Mouse (Mus musculus) CH12.LX (cell line): ENCODE measurements around the gene Rpgrip1. TPM values are rescaled to one million over a fixed set of nuclear protein-coding genes. Genes with fewer than 3 reads are reported as not detected.

Experiments used
- DNase-seq: peaks from one replicate; pipeline ENCODE4 v3.0.0-alpha.2; 2013; ENCODE audit errors: extremely low read depth
- H3K27ac ChIP-seq: 2 replicates; pipeline ENCODE4 v1.5.1; 2012; ENCODE audit warnings: low read depth, mild to moderate bottlenecking, control low read depth, moderate library complexity; ENCODE audit not compliant: insufficient read depth
- H3K27me3 ChIP-seq: replicated peaks from 2 replicates; pipeline ENCODE3; 2012; ENCODE audit warnings: inconsistent platforms
- H3K36me3 ChIP-seq, 2 experiments: replicated peaks in 1 of 2; 2 replicates each; pipeline versions ENCODE3 to v1.6.1; 2012; ENCODE audit warnings: inconsistent platforms in 1 of 2, low read length in 1 of 2, mild to moderate bottlenecking in 1 of 2, mixed read lengths in 1 of 2, moderate library complexity in 1 of 2; ENCODE audit not compliant: control insufficient read depth in 1 of 2, insufficient read depth in 1 of 2
- H3K4me1 ChIP-seq, 2 experiments: 2 replicates each; pipeline ENCODE4 v1.6.1; 2012; ENCODE audit warnings: inconsistent platforms in 1 of 2, moderate library complexity in 1 of 2; ENCODE audit not compliant: insufficient read depth in 2 of 2, control insufficient read depth in 1 of 2
- H3K4me2 ChIP-seq: 2 replicates; pipeline ENCODE4 v1.6.1; 2012; ENCODE audit warnings: low read depth, mild to moderate bottlenecking, control low read depth; ENCODE audit not compliant: poor library complexity, insufficient read depth, severe bottlenecking
- H3K4me3 ChIP-seq, 3 experiments: fragments of 150-350 bp in 1 of 3; sonication (generic) in 1 of 3; replicated peaks in 1 of 3; 2 replicates each; pipeline versions ENCODE3 to v1.5.1; 2011 to 2012; ENCODE audit warnings: low read depth in 2 of 3, low read length in 2 of 3, mild to moderate bottlenecking in 2 of 3, moderate library complexity in 2 of 3, control low read depth in 1 of 3, improper control_type of control experiment in 1 of 3, inconsistent platforms in 1 of 3, mixed read lengths in 1 of 3; ENCODE audit not compliant: poor library complexity in 1 of 3
- H3K79me2 ChIP-seq: replicated peaks from 2 replicates; pipeline ENCODE4 v1.6.1; 2012; ENCODE audit warnings: mild to moderate bottlenecking, moderate library complexity; ENCODE audit not compliant: control insufficient read depth, poor library complexity, insufficient read depth, severe bottlenecking; ENCODE audit errors: extremely low read depth
- H3K9ac ChIP-seq: 2 replicates; pipeline ENCODE4 v1.6.1; 2012; ENCODE audit warnings: low read depth, mild to moderate bottlenecking, control low read depth, moderate library complexity; ENCODE audit not compliant: insufficient read depth
- H3K9me3 ChIP-seq: replicated peaks from 2 replicates; pipeline ENCODE3; 2012; ENCODE audit warnings: low read length, inconsistent platforms, mixed read lengths
- BHLHE40 ChIP-seq: IDR thresholded peaks from 2 replicates; pipeline ENCODE4 v1.6.1; 2011; ENCODE audit warnings: mild to moderate bottlenecking, low read depth, low read length, improper control_type of control experiment
- CHD1 ChIP-seq: IDR thresholded peaks from 2 replicates; pipeline ENCODE4 v1.6.1; 2012; ENCODE audit warnings: low read depth, low read length, improper control_type of control experiment, inconsistent platforms
- CHD2 ChIP-seq: IDR thresholded peaks from 2 replicates; pipeline ENCODE4 v1.6.1; 2011; ENCODE audit warnings: low read length, improper control_type of control experiment
- CTCF ChIP-seq, 2 experiments: IDR thresholded peaks in 1 of 2; conservative IDR thresholded peaks in 1 of 2; 2 replicates each; pipeline ENCODE4 v1.5.1; 2011 to 2012; ENCODE audit warnings: low read depth in 2 of 2, low read length in 2 of 2, improper control_type of control experiment in 1 of 2, inconsistent platforms in 1 of 2, mild to moderate bottlenecking in 1 of 2, moderate library complexity in 1 of 2
- E2F4 ChIP-seq: IDR thresholded peaks from 2 replicates; pipeline ENCODE4 v1.6.1; 2011; ENCODE audit warnings: low read depth, low read length, improper control_type of control experiment; ENCODE audit not compliant: insufficient replicate concordance
- ELF1 ChIP-seq: IDR thresholded peaks from 2 replicates; pipeline ENCODE4 v1.6.1; 2014; ENCODE audit warnings: low read depth, mild to moderate bottlenecking, inconsistent platforms, low read length, improper control_type of control experiment
- EP300 ChIP-seq: IDR thresholded peaks from 2 replicates; pipeline ENCODE4 v1.6.1; 2011; ENCODE audit warnings: low read length, improper control_type of control experiment
- ETS1 ChIP-seq: conservative IDR thresholded peaks from 2 replicates; pipeline ENCODE4 v1.6.1; 2012; ENCODE audit warnings: low read depth, mild to moderate bottlenecking, inconsistent platforms, low read length, improper control_type of control experiment, moderate library complexity
- GABPA ChIP-seq: IDR thresholded peaks from 2 replicates; pipeline ENCODE4 v1.6.1; 2012; ENCODE audit warnings: low read depth, low read length, improper control_type of control experiment, inconsistent platforms; ENCODE audit not compliant: insufficient replicate concordance
- HCFC1 ChIP-seq: IDR thresholded peaks from 2 replicates; pipeline ENCODE4 v1.6.1; 2012; ENCODE audit warnings: low read depth, mild to moderate bottlenecking, inconsistent platforms, low read length, improper control_type of control experiment
- JUN ChIP-seq: IDR thresholded peaks from 2 replicates; pipeline ENCODE4 v1.6.1; 2011; ENCODE audit warnings: low read depth, mild to moderate bottlenecking, low read length, improper control_type of control experiment, moderate library complexity; ENCODE audit not compliant: insufficient read depth
- JUND ChIP-seq: conservative IDR thresholded peaks from 2 replicates; pipeline ENCODE4 v1.6.1; 2011; ENCODE audit warnings: low read depth, low read length, improper control_type of control experiment
- KAT2A ChIP-seq: IDR thresholded peaks from 2 replicates; pipeline ENCODE4 v1.6.1; 2012; ENCODE audit warnings: low read length, improper control_type of control experiment, inconsistent platforms; ENCODE audit not compliant: insufficient replicate concordance
- MAFK ChIP-seq: IDR thresholded peaks from 2 replicates; pipeline ENCODE4 v1.6.1; 2011; ENCODE audit warnings: low read length, improper control_type of control experiment; ENCODE audit not compliant: insufficient replicate concordance
- MAX ChIP-seq: IDR thresholded peaks from 2 replicates; pipeline ENCODE4 v1.6.1; 2011; ENCODE audit warnings: low read length, improper control_type of control experiment
- MAZ ChIP-seq: IDR thresholded peaks from 2 replicates; pipeline ENCODE4 v1.6.1; 2012; ENCODE audit warnings: low read depth, mild to moderate bottlenecking, inconsistent platforms, low read length, improper control_type of control experiment, moderate library complexity
- MEF2A ChIP-seq: IDR thresholded peaks from 2 replicates; pipeline ENCODE4 v1.6.1; 2014; ENCODE audit warnings: low read depth, mild to moderate bottlenecking, inconsistent platforms, low read length, improper control_type of control experiment, borderline replicate concordance
- MXI1 ChIP-seq: IDR thresholded peaks from 2 replicates; pipeline ENCODE4 v1.6.1; 2011; ENCODE audit warnings: mild to moderate bottlenecking, low read depth, low read length, improper control_type of control experiment
- MYC ChIP-seq: IDR thresholded peaks from 2 replicates; pipeline ENCODE4 v1.6.1; 2011; ENCODE audit warnings: low read depth, mild to moderate bottlenecking, improper control_type of control experiment, low read length
- NELFE ChIP-seq: IDR thresholded peaks from 2 replicates; pipeline ENCODE4 v1.6.1; 2011; ENCODE audit warnings: low read depth, low read length, improper control_type of control experiment
- NRF1 ChIP-seq: IDR thresholded peaks from 2 replicates; pipeline ENCODE4 v1.6.1; 2014; ENCODE audit warnings: low read depth, mild to moderate bottlenecking, inconsistent platforms, low read length, improper control_type of control experiment, moderate library complexity
- PAX5 ChIP-seq: IDR thresholded peaks from 2 replicates; pipeline ENCODE4 v1.6.1; 2012; ENCODE audit warnings: low read length, inconsistent platforms, mixed read lengths
- POLR2A ChIP-seq: IDR thresholded peaks from 2 replicates; pipeline ENCODE4 v1.6.1; 2011; ENCODE audit warnings: low read depth, mild to moderate bottlenecking, improper control_type of control experiment, low read length
- POLR2AphosphoS2 ChIP-seq: IDR thresholded peaks from 2 replicates; pipeline ENCODE4 v1.6.1; 2011; ENCODE audit warnings: low read depth, low read length, improper control_type of control experiment
- RAD21 ChIP-seq: IDR thresholded peaks from 2 replicates; pipeline ENCODE4 v1.6.1; 2011; ENCODE audit warnings: low read depth, mild to moderate bottlenecking, low read length, improper control_type of control experiment, moderate library complexity
- RCOR1 ChIP-seq: conservative IDR thresholded peaks from 2 replicates; pipeline ENCODE4 v1.6.1; 2012; ENCODE audit warnings: low read depth, mild to moderate bottlenecking, inconsistent platforms, low read length, improper control_type of control experiment
- SIN3A ChIP-seq: IDR thresholded peaks from 2 replicates; pipeline ENCODE4 v1.6.1; 2012; ENCODE audit warnings: low read length, improper control_type of control experiment, inconsistent platforms
- SMC3 ChIP-seq: IDR thresholded peaks from 2 replicates; pipeline ENCODE4 v1.6.1; 2011; ENCODE audit warnings: low read depth, low read length, improper control_type of control experiment
- TBP ChIP-seq: conservative IDR thresholded peaks from 2 replicates; pipeline ENCODE4 v1.6.1; 2011; ENCODE audit warnings: low read depth, low read length, improper control_type of control experiment
- TCF12 ChIP-seq: IDR thresholded peaks from 2 replicates; pipeline ENCODE4 v1.6.1; 2014; ENCODE audit warnings: low read depth, mild to moderate bottlenecking, inconsistent platforms, low read length, improper control_type of control experiment
- USF1 ChIP-seq: IDR thresholded peaks from 2 replicates; pipeline ENCODE4 v1.6.1; 2014; ENCODE audit warnings: low read depth, mild to moderate bottlenecking, inconsistent platforms, low read length, improper control_type of control experiment
- USF2 ChIP-seq: conservative IDR thresholded peaks from 2 replicates; pipeline ENCODE4 v1.6.1; 2011; ENCODE audit warnings: low read depth, low read length, improper control_type of control experiment
- ZC3H11A ChIP-seq: IDR thresholded peaks from 2 replicates; pipeline ENCODE4 v1.6.1; 2012; ENCODE audit warnings: low read depth, mild to moderate bottlenecking, inconsistent platforms, low read length, improper control_type of control experiment
- ZKSCAN1 ChIP-seq: IDR thresholded peaks from 2 replicates; pipeline ENCODE4 v1.6.1; 2012; ENCODE audit warnings: low read depth, inconsistent platforms, low read length, improper control_type of control experiment, borderline replicate concordance
- ZMIZ1 ChIP-seq: IDR thresholded peaks from 2 replicates; pipeline ENCODE4 v1.6.1; 2012; ENCODE audit warnings: low read depth, mild to moderate bottlenecking, inconsistent platforms, low read length, improper control_type of control experiment
- ZNF384 ChIP-seq: IDR thresholded peaks from 2 replicates; pipeline ENCODE4 v1.6.1; 2012; ENCODE audit warnings: low read depth, low read length, improper control_type of control experiment, inconsistent platforms
- dilution Hi-C: fragments of 300-500 bp; cut with MboI; formaldehyde crosslinking; loops from 2 replicates; pipeline ENCODE4 v1.14.3; 2020; ENCODE audit warnings: low sequenced_read_pairs; ENCODE audit not compliant: extremely low pct_unique_long_range_greater_than_20kb, extremely low pct_ligation_motif_present
- in situ Hi-C: fragments of 300-500 bp; cut with MboI; formaldehyde crosslinking; loops from 3 replicates; pipeline ENCODE4 v1.14.3; 2019; ENCODE audit warnings: low sequenced_read_pairs, low pct_ligation_motif_present, low pct_unique_long_range_greater_than_20kb, mixed read lengths
- polyA plus RNA-seq: library from polyadenylated mRNA; unstranded; fragments of >175 nt; gene quantifications from 2 replicates; pipeline ENCODE4 v1.2.1, GENCODE M21; 2012; ENCODE audit warnings: low read depth; ENCODE audit not compliant: insufficient read length
- total RNA-seq, 2 experiments: library from RNA; depleted of rRNA; stranded (reverse); fragments of 300-350 nt in 1 of 2; fragments of >200 nt in 1 of 2; gene quantifications; 2 replicates each; pipeline ENCODE4 v1.2.3; 2012 to 2014

Rpgrip1 gene
- total and polyA plus RNA-seq, 3 experiments = 7.3 to 41.8 (median 15.0) TPM

DNA sequence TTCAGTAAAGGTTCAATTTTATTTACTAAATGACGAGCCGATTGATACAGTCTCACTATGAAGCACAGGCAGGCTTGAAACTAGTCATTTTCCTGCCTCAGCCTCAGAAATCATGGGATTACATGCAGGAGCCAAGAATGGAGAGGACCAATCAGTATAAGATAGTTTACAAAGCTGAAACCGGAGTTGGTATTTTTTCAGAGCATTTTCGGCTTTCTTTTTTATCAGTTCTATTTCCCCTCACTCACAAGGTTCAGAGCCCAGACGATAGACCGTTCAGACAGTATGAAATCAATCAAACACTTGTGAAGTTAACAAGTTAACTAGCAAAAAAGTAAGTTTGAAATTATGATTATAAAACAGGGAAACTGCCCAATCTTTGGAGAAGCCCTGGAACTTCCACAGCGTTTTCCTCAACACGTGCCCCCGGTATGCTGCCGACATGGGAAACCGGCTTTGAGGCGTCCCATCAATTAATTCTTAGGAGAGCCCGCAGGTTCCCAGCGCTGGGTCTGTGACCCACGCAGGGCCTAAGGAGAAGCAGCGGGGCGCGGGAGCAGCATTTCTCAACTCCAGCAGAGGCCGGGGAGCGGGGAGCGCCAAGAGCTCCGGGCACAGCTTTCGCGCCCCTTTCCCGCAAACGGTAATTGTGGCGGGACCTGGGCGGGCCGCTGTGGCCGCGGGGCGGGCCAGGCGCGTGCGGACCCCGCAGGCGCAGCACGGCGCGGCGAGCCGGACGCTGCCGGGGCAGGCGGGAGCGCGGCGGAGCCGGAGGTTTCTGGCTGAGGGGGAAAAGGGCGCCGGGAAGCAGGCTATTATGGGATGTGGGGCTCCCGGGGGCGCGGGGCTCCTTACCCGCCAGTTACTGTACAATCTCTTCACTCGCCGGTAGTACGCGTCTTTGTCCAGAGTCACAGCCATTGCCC is 86.0 kb downstream of the Rpgrip1 start:
- H3K4me3 ChIP-seq = peak overlapping the region; percentile 59 to 94 (median 73)
- H3K79me2 ChIP-seq = peaks cover 52% of the 10 kb centered on the region
- no peak for TF ChIP-seq MAZ
- no peak for TF ChIP-seq PAX5
- TF ChIP-seq SMC3 = no peak
- no peak for TF ChIP-seq RAD21
- TF ChIP-seq TBP = no peak
- TF ChIP-seq E2F4 = no peak
- TF ChIP-seq ZKSCAN1 = no peak
- TF ChIP-seq BHLHE40 = peak; percentile 70
- no peak for TF ChIP-seq CTCF (conservative IDR thresholded peaks at IDR 0.05 in 1 of 2, IDR thresholded peaks at IDR 0.05 in 1 of 2; ENCODE audit: low read depth in 2 of 2, low read length in 2 of 2)
- peak; percentile 81; the same call in 1 of the 2 replicates for TF ChIP-seq MXI1
- TF ChIP-seq ZNF384 = peak; percentile 16; the same call in 1 of the 2 replicates
- no peak for TF ChIP-seq NELFE
- no peak for TF ChIP-seq MAFK
- no peak for TF ChIP-seq ZMIZ1
- TF ChIP-seq HCFC1 = no peak
- TF ChIP-seq ZC3H11A = no peak
- 0 out of 2 replicates have a peak, but pooled peaks have one; percentile 3 for TF ChIP-seq NRF1
- TF ChIP-seq MEF2A = no peak
- no peak for TF ChIP-seq POLR2AphosphoS2
- TF ChIP-seq GABPA = no peak
- TF ChIP-seq TCF12 = no peak
- TF ChIP-seq EP300 = no peak
- TF ChIP-seq KAT2A = no peak
- TF ChIP-seq CHD1 = peak; percentile 81
- no peak for TF ChIP-seq USF2
- no peak for TF ChIP-seq CHD2
- TF ChIP-seq RCOR1 = no peak
- TF ChIP-seq MAX = peak; percentile 70; the same call in 1 of the 2 replicates
- TF ChIP-seq POLR2A = no peak
- TF ChIP-seq USF1 = no peak
- TF ChIP-seq SIN3A = peak; percentile 24; the same call in 1 of the 2 replicates
- no peak for TF ChIP-seq JUND
- no peak for TF ChIP-seq ELF1
- no peak for TF ChIP-seq ETS1
- TF ChIP-seq JUN = no peak
- TF ChIP-seq MYC = peak; percentile 74
- TF ChIP-seq, all 38 proteins: peak for 8
- H3K9ac ChIP-seq = peak overlapping the region; percentile 92
- H3K9me3 ChIP-seq = no peaks in the 10 kb centered on the region
- no peaks in the 10 kb centered on the region for H3K27me3 ChIP-seq
- DNase-seq = peak; percentile 22
- dilution Hi-C loops = no loop called here
- in situ Hi-C loops = loop anchor here (10.0 kb wide), 1 partner anchor 138 kb away; no protein-coding TSS in a partner anchor
- H3K27ac ChIP-seq = peak overlapping the region; percentile 88
- H3K4me2 ChIP-seq = peak overlapping the region; percentile 99
- H3K36me3 ChIP-seq = peaks cover 15 to 54% of the 10 kb centered on the region in 2 experiments
- peaks cover 5 to 39% of the 10 kb centered on the region in 2 experiments; a peak in 3 of 4 replicates for H3K4me1 ChIP-seq
